Mouse (Mus musculus): ENCODE measurements around the gene Rrp1. TPM values are rescaled to one million over a fixed set of nuclear protein-coding genes. Genes with fewer than 3 reads are reported as not detected.
"Not testable (repeated sequence)": the region's sequence is repeated elsewhere in the genome, so short reads cannot be mapped to it uniquely, and the experiment has no call there.

The Rrp1 gene
- polyA plus RNA-seq, 1 experiment from 2014 or later: 322 TPM

DNA sequence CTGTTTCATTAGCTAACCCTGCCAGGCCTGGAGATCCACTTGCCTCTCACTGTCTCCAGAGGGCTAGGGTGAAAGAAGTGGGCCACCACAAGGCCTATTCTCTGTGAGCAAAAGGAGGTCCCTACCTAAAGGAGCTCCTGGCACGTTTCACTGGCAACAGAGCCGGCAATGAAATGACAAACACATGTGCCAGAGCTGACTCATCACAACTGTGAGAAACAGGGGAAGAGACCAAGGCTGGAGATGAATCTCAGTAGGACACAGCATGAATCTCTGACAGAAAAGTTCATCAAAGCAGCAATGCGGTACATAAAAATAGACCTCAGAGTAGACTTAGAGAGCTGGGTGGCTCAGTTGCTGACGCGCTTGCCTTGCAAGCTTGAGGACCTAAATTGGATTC is 5.0 kb upstream of the Rrp1 start:
- Histone ChIP-seq H3K4me3 (no peak overlapping the region), H3K9me3 (no peaks in the 10 kb centered on the region), H3K27ac (no peak overlapping the region), H3K27me3 (ENCODE audit: insufficient read depth, poor library complexity, severe bottlenecking) (no peaks in the 10 kb centered on the region), H3K36me3 (no peaks in the 10 kb centered on the region), H3K4me1 (replicated peaks) (peaks cover 5% of the 10 kb centered on the region)
- 64% methylated on average over 5 of the region's 5 CpGs for WGBS
- DNase-seq (ENCODE audit: low spot score): no peak

DNA sequence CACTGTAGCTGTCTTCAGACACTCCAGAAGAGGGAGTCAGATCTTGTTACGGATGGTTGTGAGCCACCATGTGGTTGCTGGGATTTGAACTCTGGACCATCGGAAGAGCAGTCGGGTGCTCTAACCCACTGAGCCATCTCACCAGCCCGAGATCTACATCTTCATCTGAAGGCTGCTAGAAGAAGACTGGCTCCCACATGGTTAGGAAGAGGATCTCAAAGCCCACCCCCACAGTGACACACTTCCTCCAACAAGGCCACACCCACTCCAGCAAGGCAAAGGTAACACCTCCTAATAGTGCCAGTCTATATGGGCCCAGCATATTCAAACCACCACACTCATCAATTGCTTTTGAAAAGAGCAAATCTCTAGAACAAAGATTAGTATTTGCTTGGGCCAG is 2.1 kb upstream of the Rrp1 start:
- H3K4me1 ChIP-seq (replicated peaks): peaks cover 16% of the 10 kb centered on the region
- not testable (repeated sequence) for H3K9me3 ChIP-seq; H3K4me3 ChIP-seq; H3K27me3 ChIP-seq (ENCODE audit: insufficient read depth, poor library complexity, severe bottlenecking); DNase-seq (ENCODE audit: low spot score); H3K27ac ChIP-seq
- H3K36me3 ChIP-seq: peaks cover 13% of the 10 kb centered on the region
- 90% methylated on average over 4 of the region's 4 CpGs for WGBS

DNA sequence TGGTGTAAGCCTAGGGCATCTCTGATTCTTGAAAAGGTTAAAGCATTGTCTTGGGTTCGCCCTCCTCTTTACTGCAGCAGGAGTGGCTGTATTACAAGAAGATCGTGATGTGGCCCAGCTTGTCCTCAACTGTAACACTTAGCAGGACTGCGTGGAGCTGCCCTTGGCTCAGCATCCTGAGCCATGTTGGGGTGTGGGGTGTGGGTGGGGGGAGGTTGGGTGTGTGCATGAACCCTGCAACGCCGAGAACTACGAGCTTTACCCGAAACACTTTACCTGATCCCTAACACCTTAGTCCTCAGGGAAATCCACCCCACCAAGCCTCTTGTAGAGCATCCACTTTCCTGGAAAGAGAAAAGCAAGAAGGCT is 293 bp upstream of the Rrp1 start:
- 47% methylated on average over 7 of the region's 7 CpGs for WGBS
- Histone ChIP-seq H3K36me3 (peaks cover 31% of the 10 kb centered on the region), H3K27ac (peak overlapping the region; percentile 90), H3K4me1 (replicated peaks) (peaks cover 16% of the 10 kb centered on the region), H3K4me3 (peak overlapping the region; percentile 91), H3K27me3 (ENCODE audit: insufficient read depth, poor library complexity, severe bottlenecking) (no peaks in the 10 kb centered on the region), H3K9me3 (no peaks in the 10 kb centered on the region)
- DNase-seq (ENCODE audit: low spot score): no peak

DNA sequence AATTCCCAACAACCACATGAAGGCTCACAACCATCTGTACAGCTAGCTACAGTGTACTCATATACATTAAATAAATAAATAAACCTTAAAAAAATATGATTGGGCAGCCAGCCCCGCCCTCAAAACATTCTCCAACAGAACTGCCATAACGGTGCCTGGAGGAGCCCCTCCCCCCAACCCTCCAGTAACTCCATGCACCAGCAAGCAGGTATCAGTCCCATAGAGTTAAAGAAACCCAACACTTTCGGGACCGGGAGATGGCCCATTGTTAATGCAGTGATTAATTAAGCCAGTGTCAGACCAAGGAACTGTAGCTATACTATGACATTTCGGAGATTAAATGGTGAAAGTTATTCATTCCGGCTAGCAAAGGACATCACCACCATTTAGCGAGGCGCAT is 992 bp downstream of the Rrp1 start:
- peak overlapping the region; percentile 91 for H3K4me3 ChIP-seq
- H3K4me1 ChIP-seq (replicated peaks): peaks cover 16% of the 10 kb centered on the region
- no peak for DNase-seq (ENCODE audit: low spot score)
- no peaks in the 10 kb centered on the region for H3K27me3 ChIP-seq (ENCODE audit: insufficient read depth, poor library complexity, severe bottlenecking)
- H3K9me3 ChIP-seq: no peaks in the 10 kb centered on the region
- H3K36me3 ChIP-seq: peaks cover 43% of the 10 kb centered on the region
- WGBS: 21% methylated on average over 8 of the region's 8 CpGs
- H3K27ac ChIP-seq: peak overlapping the region; percentile 90

DNA sequence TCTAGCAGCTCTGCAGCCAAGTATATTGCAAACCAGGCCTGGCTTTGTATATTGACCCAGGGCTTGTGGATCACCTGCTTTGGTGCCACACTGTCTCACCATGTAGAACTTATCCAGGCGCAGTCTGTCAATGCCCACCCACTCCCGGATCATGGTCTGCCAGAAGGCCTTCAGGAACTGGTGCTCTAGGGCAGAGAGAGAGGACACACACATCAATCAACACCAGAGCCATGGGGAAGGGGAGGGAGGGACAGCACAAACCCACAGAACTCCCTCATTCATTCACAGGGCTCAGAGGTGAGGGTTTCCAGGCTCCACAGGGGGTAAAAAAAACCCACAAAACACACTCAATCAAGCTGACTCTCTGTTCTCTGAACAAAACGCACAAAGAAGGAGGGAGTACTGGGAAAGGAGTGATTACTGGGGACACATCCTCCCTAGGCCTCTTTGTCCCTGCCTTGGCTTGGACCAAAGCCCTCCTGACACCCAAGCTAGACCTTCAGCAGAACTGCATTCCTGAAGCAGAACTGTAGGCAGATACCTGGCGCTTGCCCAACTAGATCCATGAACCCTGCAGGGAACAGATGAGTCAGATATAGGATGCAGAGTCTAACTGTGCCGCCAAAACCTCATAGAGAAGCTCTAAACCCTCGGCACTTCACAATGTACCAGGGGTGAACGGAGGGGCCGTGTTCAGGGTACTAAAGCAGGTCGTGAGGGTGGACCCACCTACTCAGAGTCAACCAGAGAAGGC is 3.6 kb downstream of the Rrp1 start:
- no peak for DNase-seq (ENCODE audit: low spot score)
- WGBS: 90% methylated on average over 9 of the region's 9 CpGs
- H3K36me3 ChIP-seq: peaks cover 68% of the 10 kb centered on the region

DNA sequence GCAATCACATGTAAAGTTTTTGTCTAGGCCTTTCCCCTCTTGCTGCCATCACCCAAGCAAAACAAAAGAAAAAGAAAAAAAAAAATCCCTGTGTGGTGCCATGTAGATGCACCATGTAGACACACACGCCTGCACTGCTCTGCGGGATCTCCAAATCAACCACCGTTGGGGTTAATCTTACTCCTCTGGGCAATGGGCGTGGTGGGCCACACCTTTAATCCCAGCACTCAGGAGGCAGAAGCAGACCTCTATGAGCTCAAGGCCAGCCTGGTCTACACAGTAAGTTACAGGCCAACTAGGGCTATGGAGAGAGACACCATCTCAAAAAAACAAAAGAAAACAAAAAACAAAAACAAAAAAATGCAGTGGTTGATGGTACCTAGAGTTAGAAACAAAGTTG is 5.7 kb downstream of the Rrp1 start:
- Histone ChIP-seq H3K36me3 (peaks cover 88% of the 10 kb centered on the region), H3K4me3 (no peak overlapping the region), H3K9me3 (no peaks in the 10 kb centered on the region), H3K4me1 (replicated peaks) (peaks cover 10% of the 10 kb centered on the region), H3K27ac (no peak overlapping the region), H3K27me3 (ENCODE audit: insufficient read depth, poor library complexity, severe bottlenecking) (no peaks in the 10 kb centered on the region)
- DNase-seq (ENCODE audit: low spot score): no peak
- 96% methylated on average over 4 of the region's 4 CpGs for WGBS

More for the DNA sequence above, 3.6 kb downstream of the Rrp1 start:
- Histone ChIP-seq H3K4me3 (no peak overlapping the region), H3K27me3 (ENCODE audit: insufficient read depth, poor library complexity, severe bottlenecking) (no peaks in the 10 kb centered on the region), H3K9me3 (no peaks in the 10 kb centered on the region), H3K4me1 (replicated peaks) (peaks cover 16% of the 10 kb centered on the region), H3K27ac (no peak overlapping the region)

DNA sequence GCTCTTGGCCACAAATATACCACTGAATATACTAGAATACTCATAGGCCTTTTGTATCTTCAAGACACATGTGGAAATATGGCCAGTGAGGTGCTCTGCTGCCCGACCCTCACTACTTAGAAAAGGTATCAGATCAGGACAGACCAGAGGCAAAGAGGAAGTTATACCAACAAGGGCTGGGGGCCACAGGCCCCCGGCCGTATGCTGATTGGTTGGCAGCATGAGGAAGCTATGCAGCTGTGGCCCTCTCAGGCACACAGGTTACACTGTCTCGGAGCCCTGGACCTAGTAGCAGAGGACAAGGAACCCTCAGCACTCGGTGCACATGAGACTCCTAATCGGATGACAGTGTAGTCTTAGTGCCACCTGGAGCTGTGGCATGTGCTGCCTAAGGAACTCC is 6.7 kb downstream of the Rrp1 start:
- WGBS: 95% methylated on average over 6 of the region's 6 CpGs
- peaks cover 97% of the 10 kb centered on the region for H3K36me3 ChIP-seq

DNA sequence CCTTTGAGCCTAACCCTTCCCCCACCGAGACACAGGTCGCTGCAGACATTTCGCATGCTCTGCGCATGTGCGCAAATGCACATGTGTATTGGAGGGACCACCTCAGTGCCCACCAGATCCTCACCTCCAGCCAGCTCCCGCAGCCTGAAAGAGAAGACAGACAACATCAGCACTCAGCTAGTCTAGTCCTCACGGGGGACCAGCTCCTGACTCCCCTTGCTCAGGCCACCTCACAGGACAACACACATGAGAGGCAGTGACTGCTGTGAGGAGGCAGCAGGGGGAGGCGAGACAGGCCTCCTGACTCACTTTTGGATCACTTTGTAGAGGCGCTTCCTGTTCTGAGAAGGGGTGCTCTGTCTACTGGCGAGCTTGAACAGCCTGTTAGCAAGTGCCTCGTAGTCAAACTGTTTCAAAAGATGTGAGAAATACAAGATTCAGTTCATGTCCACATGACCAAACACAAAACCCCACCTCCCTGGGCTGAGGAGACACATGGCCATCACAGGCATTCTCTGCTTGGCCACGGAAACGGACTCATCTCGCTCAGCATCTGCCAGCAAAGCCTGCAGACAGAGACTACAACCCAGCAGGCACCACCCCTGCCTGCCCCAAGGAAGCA is 10.4 kb downstream of the Rrp1 start:
- peaks cover 13% of the 10 kb centered on the region for H3K4me1 ChIP-seq (replicated peaks)
- no peak overlapping the region for H3K27ac ChIP-seq
- H3K9me3 ChIP-seq: no peaks in the 10 kb centered on the region
- no peak for DNase-seq (ENCODE audit: low spot score)
- no peak overlapping the region for H3K4me3 ChIP-seq
- 94% methylated on average over 14 of the region's 14 CpGs for WGBS
- peaks cover 86% of the 10 kb centered on the region for H3K36me3 ChIP-seq
- 0 out of 2 replicates have a peak, but pooled peaks cover 3% of the 10 kb centered on the region for H3K27me3 ChIP-seq (ENCODE audit: insufficient read depth, poor library complexity, severe bottlenecking)

More for the DNA sequence above, 6.7 kb downstream of the Rrp1 start:
- Histone ChIP-seq H3K27me3 (ENCODE audit: insufficient read depth, poor library complexity, severe bottlenecking) (no peaks in the 10 kb centered on the region), H3K4me1 (replicated peaks) (peaks cover under 1% of the 10 kb centered on the region; the same call in 1 of the 2 replicates), H3K9me3 (no peaks in the 10 kb centered on the region), H3K27ac (no peak overlapping the region), H3K4me3 (no peak overlapping the region)
- no peak for DNase-seq (ENCODE audit: low spot score)

DNA sequence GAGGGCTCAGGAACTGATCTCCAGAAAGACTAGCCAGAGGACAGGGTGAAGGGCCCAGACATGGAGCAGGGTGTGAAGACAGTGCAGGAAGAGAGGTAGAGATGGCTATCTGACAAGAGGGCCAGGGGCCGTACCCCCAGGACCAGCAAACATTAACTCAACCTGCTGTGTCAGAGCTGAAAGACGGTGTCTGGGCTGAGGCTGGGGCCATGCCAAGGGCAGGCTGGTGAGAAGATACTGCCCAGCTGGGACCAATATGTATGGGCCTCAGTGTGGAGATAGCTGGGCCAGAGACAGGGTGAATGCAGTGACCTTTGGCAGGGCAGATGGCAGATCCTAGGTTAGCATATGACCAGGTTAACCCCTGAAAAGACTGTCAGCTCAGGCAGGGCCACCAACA is 11.7 kb downstream of the Rrp1 start:
- H3K36me3 ChIP-seq: peaks cover 74% of the 10 kb centered on the region
- H3K27me3 ChIP-seq (ENCODE audit: insufficient read depth, poor library complexity, severe bottlenecking): peaks cover 6% of the 10 kb centered on the region; the same call in 1 of the 2 replicates
- 87% methylated on average over 2 of the region's 2 CpGs for WGBS
- H3K9me3 ChIP-seq: no peaks in the 10 kb centered on the region
- H3K27ac ChIP-seq: no peak overlapping the region
- H3K4me1 ChIP-seq (replicated peaks): peaks cover 19% of the 10 kb centered on the region
- no peak for DNase-seq (ENCODE audit: low spot score)
- H3K4me3 ChIP-seq: no peak overlapping the region

DNA sequence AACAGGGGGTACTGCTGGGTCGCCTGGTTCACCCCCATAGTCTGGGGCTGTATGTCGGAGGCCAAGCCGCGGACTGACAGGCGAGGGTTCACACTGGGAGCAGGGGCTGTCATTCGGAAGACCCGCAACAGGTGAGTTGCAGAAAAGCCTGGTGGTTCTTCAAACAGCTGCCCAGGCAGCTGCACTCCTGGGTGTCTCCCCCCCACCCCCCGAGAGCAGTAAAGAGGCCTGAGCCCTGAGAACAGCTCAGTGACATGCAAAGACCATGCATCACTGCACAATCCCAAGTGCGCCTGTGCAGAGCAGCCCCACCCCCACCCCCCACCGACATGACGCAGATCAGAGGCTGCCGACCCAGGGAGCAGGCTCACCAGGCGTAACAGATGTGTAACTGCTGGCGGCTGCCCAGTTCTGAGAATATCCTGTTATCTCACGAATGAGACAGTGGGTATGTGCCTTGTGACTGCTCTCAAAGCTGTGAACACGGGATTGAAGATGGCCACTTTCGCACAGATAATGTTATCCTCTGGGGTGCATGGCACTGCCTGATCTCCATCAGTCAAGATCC is 13.7 kb downstream of the Rrp1 start:
- H3K9me3 ChIP-seq: no peaks in the 10 kb centered on the region
- DNase-seq (ENCODE audit: low spot score): peak; percentile 41
- peaks cover 27% of the 10 kb centered on the region for H3K4me1 ChIP-seq (replicated peaks)
- peaks cover 6% of the 10 kb centered on the region; the same call in 1 of the 2 replicates for H3K27me3 ChIP-seq (ENCODE audit: insufficient read depth, poor library complexity, severe bottlenecking)
- H3K4me3 ChIP-seq: no peak overlapping the region
- H3K36me3 ChIP-seq: peaks cover 56% of the 10 kb centered on the region
- 43% methylated on average over 17 of the region's 17 CpGs for WGBS
- no peak overlapping the region for H3K27ac ChIP-seq

DNA sequence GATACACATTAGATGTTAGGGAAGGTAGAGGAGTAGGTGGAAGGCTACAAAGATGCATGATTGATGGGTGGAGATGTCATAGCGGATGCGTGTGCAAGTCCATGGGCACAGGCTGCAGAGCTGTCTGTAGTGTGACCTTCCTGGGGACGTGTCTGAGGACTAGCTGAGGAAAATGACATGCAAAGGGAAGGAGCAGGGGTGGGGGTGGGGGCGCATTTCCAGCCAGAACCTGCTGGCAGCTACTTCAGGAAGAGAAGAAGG is 16.3 kb downstream of the Rrp1 start:
- WGBS: 61% methylated on average over 4 of the region's 4 CpGs
- peaks cover 34% of the 10 kb centered on the region for H3K4me1 ChIP-seq (replicated peaks)
- peaks cover 30% of the 10 kb centered on the region for H3K36me3 ChIP-seq
- H3K9me3 ChIP-seq: no peaks in the 10 kb centered on the region
- H3K27ac ChIP-seq: no peak overlapping the region
- DNase-seq (ENCODE audit: low spot score): no peak
- H3K27me3 ChIP-seq (ENCODE audit: insufficient read depth, poor library complexity, severe bottlenecking): peaks cover 22% of the 10 kb centered on the region
- 0 out of 2 replicates have a peak overlapping the region, but pooled peaks have one; percentile 27 for H3K4me3 ChIP-seq

DNA sequence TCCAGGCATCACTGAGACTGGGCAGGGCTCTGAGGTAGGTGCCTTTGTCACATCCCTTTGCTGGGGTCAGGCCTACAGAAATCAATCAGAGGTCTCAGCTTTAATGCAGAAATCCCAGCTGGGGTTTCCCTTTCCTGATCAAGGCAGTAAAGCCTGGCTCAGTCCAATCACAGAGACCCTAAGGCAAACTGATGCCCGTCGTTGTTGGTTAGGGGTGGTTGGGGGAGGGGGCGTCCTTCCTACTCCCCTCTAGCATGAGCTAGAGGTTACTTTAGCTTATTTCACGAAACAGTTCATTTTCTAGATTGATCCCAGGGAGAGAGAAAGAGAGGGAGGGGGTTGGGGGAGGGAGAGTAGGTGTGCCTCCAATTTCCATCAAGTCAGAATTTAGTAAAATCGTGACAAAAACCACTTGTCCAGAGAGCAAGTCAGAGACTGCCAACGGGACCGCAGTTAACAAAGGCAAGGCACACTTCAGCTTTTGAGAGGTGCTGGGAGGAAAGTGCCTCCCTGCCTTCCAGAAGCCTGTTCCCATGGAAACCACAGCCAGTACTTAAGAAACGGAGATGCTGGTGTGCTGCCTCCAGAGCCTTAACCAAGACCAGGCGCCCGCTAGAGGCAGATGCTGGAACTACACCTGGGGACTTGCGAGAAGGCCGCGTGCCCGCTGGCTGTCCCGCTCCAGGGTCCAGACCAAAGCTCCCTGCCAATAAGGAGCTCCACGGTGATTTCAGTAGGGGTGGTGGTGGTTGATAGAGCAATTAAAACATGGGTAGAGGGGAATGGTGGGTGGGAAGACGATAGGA is 16.8 kb downstream of the Rrp1 start:
- Histone ChIP-seq H3K4me3 (peak overlapping the region; percentile 27), H3K36me3 (peaks cover 24% of the 10 kb centered on the region), H3K4me1 (replicated peaks) (peaks cover 36% of the 10 kb centered on the region), H3K27me3 (ENCODE audit: insufficient read depth, poor library complexity, severe bottlenecking) (peaks cover 27% of the 10 kb centered on the region), H3K27ac (peak overlapping the region; percentile 67), H3K9me3 (no peaks in the 10 kb centered on the region)
- 5% methylated on average over 17 of the region's 17 CpGs for WGBS
- peak; percentile 97 for DNase-seq (ENCODE audit: low spot score)

DNA sequence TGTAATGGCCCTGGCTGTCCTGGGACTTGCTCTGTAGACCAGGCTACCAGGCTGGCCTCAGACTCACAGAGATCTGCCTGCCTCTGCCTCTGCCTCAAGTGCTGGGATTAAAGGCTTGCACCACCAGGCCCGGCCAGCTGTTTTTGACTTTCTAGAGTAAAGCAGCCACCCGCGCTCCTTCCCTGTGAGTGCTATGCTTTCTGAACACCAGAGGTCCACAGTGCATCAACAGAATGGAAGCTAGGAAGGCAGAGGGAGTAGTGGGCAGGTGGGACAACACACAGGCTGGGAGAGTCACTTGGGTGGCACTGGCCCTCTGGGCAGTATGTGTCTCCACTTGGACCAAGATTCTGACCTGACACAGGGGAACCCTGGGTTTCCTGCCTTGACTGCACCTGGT is 17.5 kb downstream of the Rrp1 start:
- no peak for DNase-seq (ENCODE audit: low spot score)
- Histone ChIP-seq H3K9me3 (no peaks in the 10 kb centered on the region), H3K27ac (peak overlapping the region; percentile 67), H3K4me1 (replicated peaks) (peaks cover 36% of the 10 kb centered on the region), H3K27me3 (ENCODE audit: insufficient read depth, poor library complexity, severe bottlenecking) (peaks cover 33% of the 10 kb centered on the region), H3K4me3 (no peak overlapping the region), H3K36me3 (peaks cover 18% of the 10 kb centered on the region)
- WGBS: 73% methylated on average over 3 of the region's 3 CpGs

Measured in hindbrain, embryonic 10.5 days (tissue).